Mouse (Mus musculus): ENCODE results near the gene Gm428.
"Not testable (repeated sequence)": the region's sequence is repeated elsewhere in the genome, so short reads cannot be mapped to it uniquely, and the experiment has no call there.

The Gm428 gene

DNA sequence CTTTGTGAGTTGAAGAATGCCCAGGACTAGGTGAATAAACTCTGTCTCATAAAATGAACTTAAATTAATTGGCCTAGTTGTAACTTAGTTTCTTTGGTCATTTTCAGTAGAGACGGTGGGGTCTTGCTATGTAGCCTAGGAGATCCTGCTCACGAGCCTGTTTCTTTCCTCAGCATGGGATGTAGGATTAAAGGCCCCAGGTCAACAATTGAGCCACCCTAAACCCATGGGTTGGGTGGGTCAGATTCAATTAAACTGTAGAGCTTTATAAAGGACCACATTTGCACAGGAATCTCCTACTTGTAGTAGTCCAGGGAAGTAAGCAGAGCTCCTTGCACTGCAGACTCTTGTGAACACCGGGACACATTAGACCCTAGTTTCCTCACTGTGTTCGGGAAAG is at the start of gene Gm428:
TSS of gene Gm428 (plus strand) at position 301 of the 400 bp plus-strand sequence.
- DNase-seq (ENCODE audit: low read depth, low spot score): not testable (repeated sequence)

DNA sequence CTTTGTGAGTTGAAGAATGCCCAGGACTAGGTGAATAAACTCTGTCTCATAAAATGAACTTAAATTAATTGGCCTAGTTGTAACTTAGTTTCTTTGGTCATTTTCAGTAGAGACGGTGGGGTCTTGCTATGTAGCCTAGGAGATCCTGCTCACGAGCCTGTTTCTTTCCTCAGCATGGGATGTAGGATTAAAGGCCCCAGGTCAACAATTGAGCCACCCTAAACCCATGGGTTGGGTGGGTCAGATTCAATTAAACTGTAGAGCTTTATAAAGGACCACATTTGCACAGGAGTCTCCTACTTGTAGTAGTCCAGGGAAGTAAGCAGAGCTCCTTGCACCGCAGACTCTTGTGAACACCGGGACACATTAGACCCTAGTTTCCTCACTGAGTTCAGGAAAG is 45.5 kb upstream of the Gm428 start, which contains the start of gene Gm11236:
TSS of gene Gm11236 (plus strand) at position 301 of the 400 bp plus-strand sequence.
- DNase-seq (ENCODE audit: low read depth, low spot score): not testable (repeated sequence)

DNA sequence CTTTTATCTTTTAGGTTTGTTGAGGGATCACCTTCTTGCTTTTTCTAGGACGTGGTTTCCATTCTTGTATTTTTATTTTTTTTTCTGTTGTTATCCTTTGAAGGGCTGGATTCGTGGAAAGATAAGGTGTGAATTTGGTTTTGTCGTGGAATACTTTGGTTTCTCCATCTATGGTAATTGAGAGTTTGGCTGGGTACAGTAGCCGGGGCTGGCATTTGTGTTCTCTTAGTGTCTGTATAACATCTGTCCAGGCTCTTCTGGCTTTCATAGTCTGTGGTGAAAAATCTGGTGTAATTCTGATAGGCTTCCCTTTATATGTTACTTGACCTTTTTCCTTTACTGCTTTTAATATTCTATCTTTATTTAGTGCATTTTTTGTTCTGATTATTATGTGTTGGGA is 21.5 kb upstream of the Gm428 start:
- DNase-seq (ENCODE audit: low read depth, low spot score): not testable (repeated sequence)

DNA sequence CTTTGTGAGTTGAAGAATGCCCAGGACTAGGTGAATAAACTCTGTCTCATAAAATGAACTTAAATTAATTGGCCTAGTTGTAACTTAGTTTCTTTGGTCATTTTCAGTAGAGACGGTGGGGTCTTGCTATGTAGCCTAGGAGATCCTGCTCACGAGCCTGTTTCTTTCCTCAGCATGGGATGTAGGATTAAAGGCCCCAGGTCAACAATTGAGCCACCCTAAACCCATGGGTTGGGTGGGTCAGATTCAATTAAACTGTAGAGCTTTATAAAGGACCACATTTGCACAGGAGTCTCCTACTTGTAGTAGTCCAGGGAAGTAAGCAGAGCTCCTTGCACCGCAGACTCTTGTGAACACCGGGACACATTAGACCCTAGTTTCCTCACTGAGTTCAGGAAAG is 15.3 kb upstream of the Gm428 start, which contains the start of gene Gm11239:
TSS of gene Gm11239 (plus strand) at position 301 of the 400 bp plus-strand sequence.
- DNase-seq (ENCODE audit: low read depth, low spot score): not testable (repeated sequence)

GRCm38 (mm10) chr4:73718761-73719160 is 35.4 kb downstream of the Gm428 start:
- DNase-seq (ENCODE audit: low read depth, low spot score): no peak

- DNase-seq (ENCODE audit: low read depth, low spot score): no peak
Observed at GRCm38 (mm10) chr4:73719819-73720218, 36.5 kb downstream of the Gm428 start.
